ENCODE assay signal across 11 mouse cellular contexts in the genomic region with DNA sequence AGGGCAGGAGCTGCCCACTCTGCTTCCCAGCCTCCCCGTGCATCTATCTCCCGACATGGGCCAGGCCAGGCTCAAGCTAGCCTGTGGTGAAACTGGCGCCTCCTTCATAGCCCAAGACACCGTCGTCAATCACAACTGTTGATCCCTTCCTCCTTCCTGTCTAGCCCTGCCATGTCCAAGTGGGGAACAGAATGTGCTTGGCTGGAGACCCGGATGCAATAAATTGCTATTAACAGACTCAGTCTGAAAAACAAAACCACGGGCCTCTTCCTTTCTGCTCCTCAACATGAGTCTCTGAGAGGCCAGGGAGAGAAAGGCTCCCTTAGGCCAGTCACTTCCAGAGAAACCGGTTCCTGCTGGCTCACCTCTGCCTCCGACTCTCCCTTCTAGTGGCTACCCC. TPM values are rescaled to one million over a fixed set of nuclear protein-coding genes. Genes with fewer than 3 reads are reported as not detected.
A peak's percentile ranks its signal among the peaks of the same experiment; 100 is the strongest.
DNase-seq lines count a peak whose midpoint lies in the region; ATAC-seq and TF ChIP-seq lines count a peak whose summit lies in the region.
"Had no signal": no experiment of that assay in that cellular context is flagged by ENCODE, and none has a peak within 500 bp of the region (broad histone marks: within the 10 kb centered on the region; RNA-seq: fewer than 3 reads in every experiment).

No protein-coding gene starts in this region.

- ATAC-seq in hindbrain, embryonic 16.5 days, result no peak
- 0 out of 2 replicates have a peak, but pooled peaks have one; percentile 6 for ATAC-seq in intestine, postnatal 0 days
- no peak for ATAC-seq in stomach, embryonic 16.5 days (ENCODE audit: insufficient read depth, low FRiP score)
- ATAC-seq: activated CD4-positive, CD25-positive, alpha-beta regulatory T cell, adult 4 months had no signal

- peaks cover 8% of the 10 kb centered on the region; the same call in 1 of the 2 replicates for H3K36me3 ChIP-seq in hindbrain, embryonic 10.5 days
- no peaks in the 10 kb centered on the region for H3K36me3 ChIP-seq in hindbrain, embryonic 16.5 days (ENCODE audit: control insufficient read depth, insufficient read depth, low read length)
- H3K36me3 ChIP-seq in intestine, postnatal 0 days (ENCODE audit: control insufficient read depth, insufficient read depth), result no peaks in the 10 kb centered on the region; the same call in 1 of the 2 replicates
- H3K36me3 ChIP-seq in stomach, embryonic 16.5 days (ENCODE audit: control insufficient read depth, insufficient read depth, low read length), result no peaks in the 10 kb centered on the region
- H3K36me3 ChIP-seq: embryonic facial prominence, embryonic 15.5 days; heart, embryonic 15.5 days; liver, embryonic 13.5 days had no signal

- WGBS in hindbrain, embryonic 10.5 days, result 73% methylated on average over 9 of the region's 9 CpGs
- 63% methylated on average over 9 of the region's 9 CpGs for WGBS in hindbrain, embryonic 16.5 days
- 38% methylated on average over 9 of the region's 9 CpGs for WGBS in intestine, postnatal 0 days
- 38% methylated on average over 9 of the region's 9 CpGs for WGBS in stomach, embryonic 16.5 days

- no peak for TF ChIP-seq CTCF in intestine, postnatal 0 days (IDR thresholded peaks at IDR 0.05; ENCODE audit: low read depth)

- no peaks in the 10 kb centered on the region for H3K9me3 ChIP-seq in hindbrain, embryonic 10.5 days
- no peaks in the 10 kb centered on the region for H3K9me3 ChIP-seq in hindbrain, embryonic 16.5 days (ENCODE audit: control insufficient read depth, low read length)
- H3K9me3 ChIP-seq in intestine, postnatal 0 days (ENCODE audit: control insufficient read depth), result no peaks in the 10 kb centered on the region
- H3K9me3 ChIP-seq in stomach, embryonic 16.5 days (replicated peaks; ENCODE audit: control insufficient read depth, low read length), result no peaks in the 10 kb centered on the region
- H3K9me3 ChIP-seq: embryonic facial prominence, embryonic 15.5 days; heart, embryonic 15.5 days; liver, embryonic 13.5 days had no signal

- no peaks in the 10 kb centered on the region for H3K27me3 ChIP-seq in hindbrain, embryonic 10.5 days (ENCODE audit: insufficient read depth, poor library complexity, severe bottlenecking)
- H3K27me3 ChIP-seq in hindbrain, embryonic 16.5 days (replicated peaks; ENCODE audit: control insufficient read depth, insufficient read depth, low read length), result no peaks in the 10 kb centered on the region
- no peaks in the 10 kb centered on the region for H3K27me3 ChIP-seq in intestine, postnatal 0 days (replicated peaks; ENCODE audit: control insufficient read depth, insufficient read depth, low read length)
- H3K27me3 ChIP-seq in stomach, embryonic 16.5 days (ENCODE audit: control insufficient read depth, insufficient read depth, low read length), result no peaks in the 10 kb centered on the region
- H3K27me3 ChIP-seq: embryonic facial prominence, embryonic 15.5 days; heart, embryonic 15.5 days; liver, embryonic 13.5 days had no signal

- peaks cover 100% of the 10 kb centered on the region for H3K4me1 ChIP-seq in hindbrain, embryonic 10.5 days (replicated peaks)
- peaks cover 14% of the 10 kb centered on the region for H3K4me1 ChIP-seq in hindbrain, embryonic 16.5 days (ENCODE audit: control insufficient read depth, insufficient read depth, low read depth, low read length)
- H3K4me1 ChIP-seq in intestine, postnatal 0 days (replicated peaks; ENCODE audit: control insufficient read depth, insufficient read depth, low read length), result peaks cover 32% of the 10 kb centered on the region
- H3K4me1 ChIP-seq in stomach, embryonic 16.5 days (ENCODE audit: control insufficient read depth, insufficient read depth, low read length), result peaks cover 44% of the 10 kb centered on the region

- DNase-seq in hindbrain, embryonic 10.5 days (ENCODE audit: low spot score), result no peak
- DNase-seq in kidney, postnatal 36 days, result peak; percentile 64 to 89
- no peak for DNase-seq in left cerebral cortex, adult 18-20 months (ENCODE audit: low spot score in 2 of 2)
- no peak for DNase-seq in frontal cortex, postnatal 25 days (ENCODE audit: low spot score in 2 of 2)
- DNase-seq: liver, embryonic 13.5 days had no signal

- peak overlapping the region; percentile 90 for H3K27ac ChIP-seq in hindbrain, embryonic 10.5 days
- no peak overlapping the region for H3K27ac ChIP-seq in hindbrain, embryonic 16.5 days (ENCODE audit: low read depth, low read length)
- peak overlapping the region; percentile 51 for H3K27ac ChIP-seq in intestine, postnatal 0 days (ENCODE audit: low read depth, low read length)
- H3K27ac ChIP-seq in stomach, embryonic 16.5 days (ENCODE audit: low read length), result peak overlapping the region; percentile 68
- H3K27ac ChIP-seq: embryonic facial prominence, embryonic 15.5 days; heart, embryonic 15.5 days; liver, embryonic 13.5 days had no signal

- H3K4me3 ChIP-seq in hindbrain, embryonic 10.5 days, result no peak overlapping the region
- H3K4me3 ChIP-seq in hindbrain, embryonic 16.5 days (ENCODE audit: low read length), result no peak overlapping the region
- no peak overlapping the region for H3K4me3 ChIP-seq in intestine, postnatal 0 days (ENCODE audit: low read depth, low read length)
- H3K4me3 ChIP-seq in stomach, embryonic 16.5 days (replicated peaks; ENCODE audit: low read length), result no peak overlapping the region
- H3K4me3 ChIP-seq: embryonic facial prominence, embryonic 15.5 days; heart, embryonic 15.5 days; liver, embryonic 13.5 days had no signal

- H3K4me2 ChIP-seq in hindbrain, embryonic 16.5 days (ENCODE audit: low read length), result no peak overlapping the region
- H3K4me2 ChIP-seq in intestine, postnatal 0 days (replicated peaks; ENCODE audit: low read depth), result no peak overlapping the region
- H3K4me2 ChIP-seq in stomach, embryonic 16.5 days (ENCODE audit: low read depth, low read length), result no peak overlapping the region
- H3K4me2 ChIP-seq: embryonic facial prominence, embryonic 15.5 days; heart, embryonic 15.5 days; liver, embryonic 13.5 days had no signal

- no peak overlapping the region for H3K9ac ChIP-seq in hindbrain, embryonic 16.5 days (ENCODE audit: low read depth, low read length)
- no peak overlapping the region for H3K9ac ChIP-seq in intestine, postnatal 0 days (ENCODE audit: low read depth, low read length)
- peak overlapping the region; percentile 47 for H3K9ac ChIP-seq in stomach, embryonic 16.5 days (ENCODE audit: low read length)
- H3K9ac ChIP-seq: embryonic facial prominence, embryonic 15.5 days; heart, embryonic 15.5 days; liver, embryonic 13.5 days had no signal

RNA-seq across cellular contexts. Expression of a gene that starts 11.2 kb away (rescaled TPM):
- 28.3 and 28.4 TPM in 2 replicates for polyA plus RNA-seq in hindbrain, embryonic 10.5 days (2016; fragmentation: Nextera tagmentation; extraction: Ambion mirVana)
- 2.9 and 5.1 TPM in 2 replicates for polyA plus RNA-seq in hindbrain, embryonic 16.5 days (2015; fragmentation: Nextera tagmentation; extraction: Ambion mirVana)
- polyA plus RNA-seq in intestine, postnatal 0 days (2015; fragmentation: Nextera tagmentation; extraction: Ambion mirVana), result 12.3 and 12.6 TPM in 2 replicates
- polyA plus RNA-seq in stomach, embryonic 16.5 days (2015; fragmentation: Nextera tagmentation; extraction: Ambion mirVana), result 5.2 and 5.6 TPM in 2 replicates
- 10 to 100 TPM in 1 of 2 experiments, 1 to 10 TPM in 1; 9.2 to 11.9 TPM for total RNA-seq in left cerebral cortex, adult 18-20 months (2021)
- polyA plus RNA-seq: activated CD4-positive, CD25-positive, alpha-beta regulatory T cell, adult 4 months had no signal

RNA-seq across cellular contexts. Expression of a gene that starts 49.6 kb away (rescaled TPM):
- polyA plus RNA-seq in hindbrain, embryonic 10.5 days (2016; fragmentation: Nextera tagmentation; extraction: Ambion mirVana), result 2.9 and 4.1 TPM in 2 replicates
- polyA plus RNA-seq in hindbrain, embryonic 16.5 days (2015; fragmentation: Nextera tagmentation; extraction: Ambion mirVana), result 25.7 and 29.5 TPM in 2 replicates
- polyA plus RNA-seq in intestine, postnatal 0 days (2015; fragmentation: Nextera tagmentation; extraction: Ambion mirVana), result 6.0 and 6.2 TPM in 2 replicates
- 4.5 and 4.7 TPM in 2 replicates for polyA plus RNA-seq in stomach, embryonic 16.5 days (2015; fragmentation: Nextera tagmentation; extraction: Ambion mirVana)
- 10 to 100 TPM; 11.2 to 11.6 TPM for total RNA-seq in left cerebral cortex, adult 18-20 months (2021)

Comparison
In these comparisons a context has a peak if more than half of its experiments do, and no peak if none do; other contexts are left out.
1. DNase-seq: peak in kidney, postnatal 36 days (2 of 2); none in hindbrain, embryonic 10.5 days (single experiment), left cerebral cortex, adult 18-20 months (0 of 2) and frontal cortex, postnatal 25 days (0 of 2).